Mouse (Mus musculus): ENCODE data around the gene Dcpp2.
A peak's percentile ranks its signal among the peaks of the same experiment; 100 is the strongest.
"Not testable (repeated sequence)": the region's sequence is repeated elsewhere in the genome, so short reads cannot be mapped to it uniquely, and the experiment has no call there.

Dcpp2 gene

DNA sequence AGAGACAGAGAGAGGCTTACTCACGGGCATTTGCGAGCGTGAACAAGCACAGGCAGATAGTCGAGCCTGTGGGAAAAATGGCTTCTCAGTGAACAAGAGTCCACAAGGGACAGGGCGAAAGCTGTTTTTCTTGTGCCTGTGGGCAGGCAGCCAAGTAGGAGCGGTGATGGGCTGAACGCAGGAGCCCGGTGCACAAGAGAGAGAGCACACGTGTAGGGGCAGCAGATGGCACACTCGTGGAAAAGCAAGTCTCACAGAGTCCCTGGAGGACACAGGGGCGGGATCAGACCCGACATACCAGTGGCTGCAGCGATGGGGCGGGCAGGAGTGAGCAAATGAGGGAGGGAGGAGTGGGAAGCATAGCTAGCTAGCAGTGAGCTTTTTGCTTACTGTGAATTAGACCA lies 44.4 kb downstream of the Dcpp2 start:
- DNase-seq (ENCODE audit: low read depth, low spot score), result peak; percentile 14

DNA sequence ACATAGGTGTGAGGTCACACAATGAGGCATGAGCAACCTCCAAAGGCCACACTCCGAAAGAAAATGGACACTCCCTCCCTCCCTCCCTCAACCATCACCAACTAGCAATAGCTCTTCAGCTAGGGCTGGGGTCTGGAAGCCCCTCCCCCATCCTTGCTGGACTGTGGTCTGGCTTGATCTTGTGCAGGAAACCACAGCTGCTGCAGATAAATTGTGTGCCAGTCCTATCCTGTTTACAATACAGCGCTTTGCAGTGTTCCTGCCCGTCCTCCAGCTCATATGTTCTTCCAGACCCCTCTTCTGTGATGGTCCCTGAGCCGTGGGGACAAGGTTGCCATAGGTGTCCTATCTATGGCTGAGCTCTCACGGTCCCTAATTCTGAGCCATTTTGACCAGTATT lies 50.5 kb downstream of the Dcpp2 start:
- DNase-seq (ENCODE audit: low read depth, low spot score), result no peak

DNA sequence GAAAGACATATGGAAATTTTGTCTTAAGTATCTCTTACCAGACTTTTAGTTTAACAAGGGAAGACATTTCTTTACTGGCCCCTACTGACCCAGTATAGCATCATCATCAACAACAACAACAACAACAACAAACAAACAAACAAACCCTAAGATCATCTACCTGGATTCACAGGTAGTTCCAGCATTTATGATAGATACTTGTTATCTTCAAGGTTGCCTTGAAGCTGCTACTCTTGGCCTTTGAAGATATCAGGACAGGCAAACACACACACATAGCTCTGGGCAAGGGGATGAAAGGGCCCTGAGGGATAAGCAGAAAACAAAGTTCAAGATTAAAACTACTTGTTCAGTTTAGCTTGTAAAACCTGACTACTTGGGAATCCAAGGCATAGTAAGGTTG lies 60.7 kb downstream of the Dcpp2 start, which contains the start of gene Sbp:
TSS of gene Sbp (plus strand) at position 301 of the 400 bp plus-strand sequence.
- no peak for DNase-seq (ENCODE audit: low read depth, low spot score)

DNA sequence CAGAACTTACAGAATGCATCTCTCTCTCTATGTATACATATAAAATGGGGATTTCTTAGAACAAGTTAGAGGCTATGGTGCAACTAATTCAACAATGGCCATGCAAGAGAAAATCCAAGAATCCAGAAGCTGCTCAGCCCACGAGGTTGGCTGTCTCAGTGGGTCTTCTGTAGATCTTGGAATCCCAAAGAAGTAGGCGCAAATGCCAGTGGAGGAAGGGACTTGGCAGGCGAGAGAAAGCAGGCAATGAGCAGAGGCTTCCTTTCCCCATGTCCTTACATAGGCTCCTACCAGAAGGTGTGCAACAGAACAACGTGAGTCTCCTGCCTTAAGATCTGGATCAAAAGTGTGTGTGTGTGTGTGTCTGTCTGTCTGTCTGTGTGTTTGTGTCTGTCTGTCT lies 66.8 kb downstream of the Dcpp2 start:
- not testable (repeated sequence) for DNase-seq (ENCODE audit: low read depth, low spot score)

DNA sequence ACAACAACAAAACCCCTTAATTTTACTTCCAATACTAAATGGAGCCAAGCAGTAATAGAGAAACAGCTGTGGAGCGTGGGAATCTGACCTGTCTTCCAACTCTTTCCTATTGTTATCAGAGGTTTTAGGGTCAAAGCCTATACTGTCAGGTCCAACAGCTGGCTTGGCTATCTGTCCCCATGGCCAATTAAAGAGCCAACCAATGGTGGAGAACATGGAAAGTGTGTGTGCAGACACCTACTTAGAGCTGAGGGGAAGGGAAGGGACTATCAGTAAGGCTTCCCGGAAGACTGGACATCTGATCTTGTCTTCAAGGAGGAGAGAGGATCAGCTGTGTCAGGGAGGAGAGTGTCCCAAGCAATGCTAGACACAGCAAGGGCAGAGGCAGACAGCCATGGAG lies 68.4 kb downstream of the Dcpp2 start:
- DNase-seq (ENCODE audit: low read depth, low spot score), result no peak
